Mouse (Mus musculus) T-cell, adult 66 days (primary cell): ENCODE results near the gene Vwa2. TPM values are rescaled to one million over a fixed set of nuclear protein-coding genes. Genes with fewer than 3 reads are reported as not detected.

Experiments used
- total RNA-seq, 2 experiments: library from RNA; stranded (reverse); gene quantifications; 3 replicates in 1 of 2; 4 replicates in 1 of 2; pipeline ENCODE4 v1.2.4; 2023

The Vwa2 gene
- total RNA-seq = not detected

GRCm38 (mm10) chr19:56873816-56874600, at the start of gene Vwa2:
TSS of gene Vwa2 (plus strand) at chr19:56874249.

GRCm38 (mm10) chr19:56826047-56826631, 47.9 kb upstream of the Vwa2 start, which contains the start of gene Tdrd1:
TSS of gene Tdrd1 (plus strand) at chr19:56826209.

Other genes with a start within 250 kb of the Vwa2 start
- under 1 TPM; 0.44 to 0.73 TPM for gene Adrb1, start 152.1 kb upstream of the Vwa2 start, total RNA-seq
- gene Ccdc186, start 52.1 kb upstream of the Vwa2 start, total RNA-seq = 10 to 100 TPM; 22.5 to 29.7 TPM
- not detected for gene Tdrd1, start 48.0 kb upstream of the Vwa2 start, total RNA-seq
- not detected for gene Afap1l2, start 134.0 kb downstream of the Vwa2 start, total RNA-seq